Mouse (Mus musculus) liver, embryonic 16.5 days (tissue): Measurements from ENCODE around the gene Relt. TPM values are rescaled to one million over a fixed set of nuclear protein-coding genes. Genes with fewer than 3 reads are reported as not detected.
A peak's percentile ranks its signal among the peaks of the same experiment; 100 is the strongest.

Experiments used
- ATAC-seq: fragments of 200-750 bp; cut with Nextera tagmentation; 2 replicates; pipeline ENCODE4 v1.8.0; 2017; ENCODE audit warnings: low read depth, mild to moderate bottlenecking, moderate number of reproducible peaks, moderate library complexity
- H3K27ac ChIP-seq: fragments of 300-500 bp; sonication (generic); 2 replicates; pipeline ENCODE4 v1.5.1; 2014; ENCODE audit warnings: mild to moderate bottlenecking, low read length
- H3K27me3 ChIP-seq: fragments of 300-500 bp; sonication (generic); 2 replicates; pipeline ENCODE4 v1.6.1; 2014; ENCODE audit warnings: low read depth, low read length, mixed read lengths; ENCODE audit not compliant: control insufficient read depth, insufficient read depth
- H3K36me3 ChIP-seq: fragments of 300-500 bp; sonication (generic); 2 replicates; pipeline ENCODE4 v1.6.1; 2014; ENCODE audit warnings: mild to moderate bottlenecking; ENCODE audit not compliant: control insufficient read depth, insufficient read depth
- H3K4me1 ChIP-seq: fragments of 300-500 bp; sonication (generic); 2 replicates; pipeline ENCODE4 v1.6.1; 2014; ENCODE audit warnings: low read depth, low read length, mixed read lengths; ENCODE audit not compliant: control insufficient read depth
- H3K4me2 ChIP-seq: fragments of 300-500 bp; sonication (generic); 2 replicates; pipeline ENCODE4 v1.6.1; 2014; ENCODE audit warnings: low read depth, low read length, mixed read lengths
- H3K4me3 ChIP-seq: fragments of 300-500 bp; sonication (generic); 2 replicates; pipeline ENCODE4 v1.5.1; 2014; ENCODE audit warnings: low read depth, mild to moderate bottlenecking, low read length
- H3K9ac ChIP-seq: fragments of 300-500 bp; sonication (generic); 2 replicates; pipeline ENCODE4 v1.6.1; 2014; ENCODE audit warnings: low read depth, low read length
- H3K9me3 ChIP-seq: fragments of 300-500 bp; sonication (generic); replicated peaks from 2 replicates; pipeline ENCODE4 v1.6.1; 2016; ENCODE audit warnings: low read length; ENCODE audit not compliant: control insufficient read depth
- WGBS: fragments of 180-500 bp; shearing (Covaris S2); extraction: QIAGEN DNeasy Blood & Tissue Kit; methylation state at CpG from one replicate; pipeline ENCODE4 v1.1.7; 2014; ENCODE audit not compliant: insufficient replicate concordance; 5-methylcytosine and 5-hydroxymethylcytosine counted together
- polyA plus RNA-seq: library from polyadenylated mRNA; unstranded; fragments of >200 nt; fragmentation: Nextera tagmentation; extraction: Ambion mirVana; gene quantifications from 2 replicates; pipeline ENCODE4 v1.2.1, GENCODE M21; 2015

Relt gene
- polyA plus RNA-seq, 1 experiment from 2014 or later, result 15.8 TPM

DNA sequence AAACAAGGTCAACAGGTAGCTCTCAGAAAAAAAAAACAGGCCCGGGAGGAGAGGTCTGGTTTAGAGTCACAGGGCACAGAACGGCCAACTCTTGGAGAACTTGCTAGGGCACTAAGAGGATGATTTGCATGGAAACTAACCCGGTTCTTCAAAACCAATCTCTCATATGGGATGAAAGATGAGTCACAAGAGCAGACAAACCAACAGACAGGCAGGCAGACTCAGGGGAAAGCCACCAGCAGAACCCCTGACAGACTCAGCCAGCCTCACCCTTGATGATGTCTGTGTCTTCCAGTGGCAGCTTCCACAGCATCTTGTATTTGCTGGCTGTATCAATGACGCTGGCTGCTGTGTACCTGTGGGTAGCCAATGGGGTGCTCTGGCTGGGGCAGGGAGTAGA lies 18.7 kb upstream of the Relt start:
- H3K27ac ChIP-seq, result no peak overlapping the region
- H3K9me3 ChIP-seq, result no peaks in the 10 kb centered on the region
- ATAC-seq, result no peak
- no peak overlapping the region for H3K4me3 ChIP-seq
- no peaks in the 10 kb centered on the region for H3K36me3 ChIP-seq
- H3K9ac ChIP-seq, result no peak overlapping the region
- WGBS, result 75% methylated on average over 4 of the region's 4 CpGs
- no peak overlapping the region for H3K4me2 ChIP-seq
- H3K4me1 ChIP-seq, result peaks cover 5% of the 10 kb centered on the region
- no peaks in the 10 kb centered on the region for H3K27me3 ChIP-seq

- Histone ChIP-seq H3K9me3 (no peaks in the 10 kb centered on the region), H3K27me3 (no peaks in the 10 kb centered on the region), H3K9ac (no peak overlapping the region), H3K36me3 (no peaks in the 10 kb centered on the region), H3K4me3 (no peak overlapping the region), H3K4me2 (no peak overlapping the region), H3K27ac (no peak overlapping the region), H3K4me1 (peaks cover 5% of the 10 kb centered on the region)
- WGBS, result 75% methylated on average over 9 of the region's 9 CpGs
- no peak for ATAC-seq
These were observed 18.3 kb upstream of the Relt start for GRCm38 (mm10) chr7:100881531-100881930.

GRCm38 (mm10) chr7:100879595-100879994 lies 16.3 kb upstream of the Relt start:
- Histone ChIP-seq H3K4me1 (peaks cover 5% of the 10 kb centered on the region), H3K27ac (no peak overlapping the region), H3K36me3 (no peaks in the 10 kb centered on the region), H3K9me3 (no peaks in the 10 kb centered on the region), H3K27me3 (no peaks in the 10 kb centered on the region), H3K9ac (no peak overlapping the region), H3K4me3 (peak overlapping the region; percentile 22), H3K4me2 (peak overlapping the region; percentile 31; the same call in 1 of the 2 replicates)
- WGBS, result 18% methylated on average over 20 of the region's 20 CpGs
- ATAC-seq, result peak; percentile 25; the same call in 1 of the 2 replicates

DNA sequence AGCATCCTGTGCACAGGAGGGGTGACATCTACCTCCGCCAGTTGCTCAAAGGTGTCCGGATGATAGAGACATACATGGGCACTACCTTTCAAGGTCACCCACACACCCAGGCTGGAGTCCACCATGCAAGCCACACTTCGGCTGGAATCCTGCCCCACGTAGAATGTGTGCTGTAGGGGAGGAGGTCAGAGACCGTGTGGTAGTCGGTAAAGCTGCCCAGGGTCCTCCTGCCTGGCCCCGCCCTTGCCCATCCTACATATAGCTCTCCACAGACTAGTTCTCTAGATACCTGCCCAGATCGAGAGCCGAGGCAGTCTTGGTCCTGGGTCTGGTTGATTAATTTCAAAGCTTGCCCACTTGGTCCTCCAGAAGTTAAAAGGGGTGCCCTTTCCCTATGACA lies 13.5 kb upstream of the Relt start:
- H3K4me2 ChIP-seq, result no peak overlapping the region
- no peaks in the 10 kb centered on the region for H3K27me3 ChIP-seq
- WGBS, result 68% methylated on average over 9 of the region's 9 CpGs
- H3K4me3 ChIP-seq, result no peak overlapping the region
- H3K9ac ChIP-seq, result no peak overlapping the region
- no peak for ATAC-seq
- H3K36me3 ChIP-seq, result no peaks in the 10 kb centered on the region
- no peaks in the 10 kb centered on the region for H3K9me3 ChIP-seq
- H3K4me1 ChIP-seq, result peaks cover 5% of the 10 kb centered on the region
- no peak overlapping the region for H3K27ac ChIP-seq

DNA sequence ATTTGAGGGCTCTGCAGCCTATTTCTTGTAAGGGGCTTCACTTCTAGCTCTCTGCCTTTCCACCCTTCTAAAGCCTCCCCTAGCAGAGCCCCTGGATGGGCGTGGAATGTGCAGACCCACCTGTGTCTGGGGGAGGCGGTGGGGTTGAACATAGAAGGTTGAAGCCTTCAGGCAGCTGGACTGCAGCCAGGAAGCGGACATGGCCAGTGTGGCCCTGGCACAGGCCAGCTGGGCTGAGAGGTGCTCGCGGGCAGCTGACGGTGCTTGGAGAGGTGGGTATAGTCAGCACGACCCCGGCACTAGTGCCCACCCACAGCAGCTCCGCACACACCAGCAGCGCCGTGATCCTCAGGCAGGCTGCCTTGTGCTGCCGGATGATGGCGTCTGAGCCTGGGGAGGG lies 13.0 kb upstream of the Relt start:
- ATAC-seq, result no peak
- Histone ChIP-seq H3K9ac (no peak overlapping the region), H3K36me3 (no peaks in the 10 kb centered on the region), H3K4me3 (no peak overlapping the region), H3K27ac (0 out of 2 replicates have a peak overlapping the region, but pooled peaks have one; percentile 41), H3K4me2 (no peak overlapping the region), H3K27me3 (no peaks in the 10 kb centered on the region), H3K9me3 (no peaks in the 10 kb centered on the region), H3K4me1 (peaks cover 5% of the 10 kb centered on the region)
- WGBS, result 70% methylated on average over 13 of the region's 13 CpGs

DNA sequence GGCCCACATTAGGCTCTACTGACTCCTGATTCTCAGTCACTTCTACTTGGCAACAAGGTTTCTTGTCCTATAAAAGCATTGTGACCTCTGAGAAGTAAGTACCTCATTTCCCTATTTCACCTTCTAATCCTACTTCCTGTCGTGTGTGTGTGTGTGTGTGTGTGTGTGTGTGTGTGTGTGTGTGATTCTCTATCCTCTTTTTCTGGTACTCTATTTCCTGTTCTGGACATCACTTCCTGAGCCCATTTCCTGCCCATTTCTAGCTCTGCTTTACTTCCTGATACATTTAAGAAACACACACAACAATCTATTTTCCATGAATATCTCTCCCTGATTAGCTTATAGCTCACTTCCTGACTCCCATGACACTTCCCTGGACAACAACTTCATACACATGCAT lies 12.6 kb upstream of the Relt start:
- Histone ChIP-seq H3K4me3 (no peak overlapping the region), H3K9ac (no peak overlapping the region), H3K4me1 (peaks cover 5% of the 10 kb centered on the region), H3K27ac (0 out of 2 replicates have a peak overlapping the region, but pooled peaks have one; percentile 41), H3K4me2 (no peak overlapping the region), H3K27me3 (no peaks in the 10 kb centered on the region), H3K36me3 (no peaks in the 10 kb centered on the region), H3K9me3 (no peaks in the 10 kb centered on the region)
- WGBS, result 17% methylated on average over 1 of the region's 1 CpGs
- no peak for ATAC-seq

- H3K4me3 ChIP-seq, result no peak overlapping the region
- H3K4me2 ChIP-seq, result no peak overlapping the region
- no peaks in the 10 kb centered on the region for H3K36me3 ChIP-seq
- no peak overlapping the region for H3K9ac ChIP-seq
- peaks cover 4% of the 10 kb centered on the region for H3K4me1 ChIP-seq
- 84% methylated on average over 13 of the region's 13 CpGs for WGBS
- H3K27ac ChIP-seq, result no peak overlapping the region
- no peaks in the 10 kb centered on the region for H3K9me3 ChIP-seq
- H3K27me3 ChIP-seq, result no peaks in the 10 kb centered on the region
- no peak for ATAC-seq
These were observed 10.0 kb upstream of the Relt start for GRCm38 (mm10) chr7:100873197-100873596.

- no peaks in the 10 kb centered on the region for H3K9me3 ChIP-seq
- 55% methylated on average over 5 of the region's 5 CpGs for WGBS
- no peaks in the 10 kb centered on the region for H3K27me3 ChIP-seq
- H3K4me2 ChIP-seq, result no peak overlapping the region
- no peak overlapping the region for H3K27ac ChIP-seq
- H3K36me3 ChIP-seq, result no peaks in the 10 kb centered on the region
- H3K9ac ChIP-seq, result no peak overlapping the region
- H3K4me3 ChIP-seq, result no peak overlapping the region
- ATAC-seq, result no peak
- peaks cover 12% of the 10 kb centered on the region for H3K4me1 ChIP-seq
These were observed 8.6 kb upstream of the Relt start for GRCm38 (mm10) chr7:100871892-100872291.

DNA sequence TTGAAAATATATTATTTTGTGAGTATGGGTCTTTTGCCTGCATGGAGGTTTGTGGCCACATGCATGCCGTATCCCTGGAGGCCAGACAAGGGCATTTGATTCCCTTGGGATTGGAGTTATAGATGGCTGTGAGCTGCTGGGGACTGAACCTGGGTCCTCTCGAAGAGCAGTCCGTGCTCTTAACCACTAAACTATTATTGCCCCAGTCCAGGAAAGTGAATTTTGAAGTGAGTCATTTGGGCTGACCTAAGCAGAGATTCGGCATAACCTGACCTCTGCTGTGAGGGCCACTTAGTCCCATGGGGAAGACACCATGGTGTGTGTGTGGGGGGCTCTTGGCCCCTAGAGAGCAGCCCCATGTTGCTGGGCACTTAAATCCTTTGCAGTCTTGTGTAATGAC lies 8.1 kb upstream of the Relt start:
- WGBS, result 80% methylated on average over 4 of the region's 4 CpGs
- no peaks in the 10 kb centered on the region for H3K9me3 ChIP-seq
- no peak overlapping the region for H3K9ac ChIP-seq
- no peak overlapping the region for H3K4me2 ChIP-seq
- H3K27ac ChIP-seq, result no peak overlapping the region
- H3K4me3 ChIP-seq, result no peak overlapping the region
- H3K27me3 ChIP-seq, result no peaks in the 10 kb centered on the region
- H3K36me3 ChIP-seq, result no peaks in the 10 kb centered on the region
- no peak for ATAC-seq
- H3K4me1 ChIP-seq, result peaks cover 12% of the 10 kb centered on the region
